Mouse (Mus musculus) Muller cell, postnatal 12 days (primary cell): Measurements from ENCODE around the gene Ulk4.
A peak's percentile ranks its signal among the peaks of the same experiment; 100 is the strongest.
"Not testable (repeated sequence)": the region's sequence is repeated elsewhere in the genome, so short reads cannot be mapped to it uniquely, and the experiment has no call there.

Source experiments
- DNase-seq: peaks from one replicate; pipeline ENCODE4 v3.0.0-alpha.2; 2015; ENCODE audit errors: inconsistent ontology term

Gene Ulk4

GRCm38 (mm10) chr9:121064606-121065355 lies 212.2 kb downstream of the Ulk4 start:
- DNase-seq, result no peak

- no peak for DNase-seq
These were observed 214.3 kb downstream of the Ulk4 start for GRCm38 (mm10) chr9:121062671-121063070.

- peak; percentile 60 for DNase-seq
These were observed 215.0 kb downstream of the Ulk4 start for GRCm38 (mm10) chr9:121061820-121062623.

GRCm38 (mm10) chr9:121060331-121060730 lies 216.7 kb downstream of the Ulk4 start:
- DNase-seq, result no peak

GRCm38 (mm10) chr9:121059286-121059685 lies 217.7 kb downstream of the Ulk4 start:
- no peak for DNase-seq

- no peak for DNase-seq
These were observed 218.5 kb downstream of the Ulk4 start for GRCm38 (mm10) chr9:121058538-121058937.

GRCm38 (mm10) chr9:121058116-121058515 lies 218.9 kb downstream of the Ulk4 start:
- DNase-seq, result peak; percentile 57

GRCm38 (mm10) chr9:121057401-121057800 lies 219.6 kb downstream of the Ulk4 start:
- no peak for DNase-seq

GRCm38 (mm10) chr9:121056526-121056925 lies 220.5 kb downstream of the Ulk4 start:
- DNase-seq, result no peak

- DNase-seq, result no peak
These were observed 221.0 kb downstream of the Ulk4 start for GRCm38 (mm10) chr9:121056036-121056435.

GRCm38 (mm10) chr9:121045657-121046056 lies 231.3 kb downstream of the Ulk4 start:
- DNase-seq, result not testable (repeated sequence)

GRCm38 (mm10) chr9:121044471-121045206 lies 232.4 kb downstream of the Ulk4 start:
- no peak for DNase-seq

- no peak for DNase-seq
These were observed 234.0 kb downstream of the Ulk4 start for GRCm38 (mm10) chr9:121043021-121043420.

- DNase-seq, result no peak
These were observed 238.6 kb downstream of the Ulk4 start for GRCm38 (mm10) chr9:121038396-121038795.

GRCm38 (mm10) chr9:121037975-121038374 lies 239.0 kb downstream of the Ulk4 start:
- DNase-seq, result no peak

- no peak for DNase-seq
These were observed 241.7 kb downstream of the Ulk4 start for GRCm38 (mm10) chr9:121035296-121035695.

- DNase-seq, result no peak
These were observed 243.4 kb downstream of the Ulk4 start for GRCm38 (mm10) chr9:121033596-121033995.

GRCm38 (mm10) chr9:121032322-121032964 lies 244.6 kb downstream of the Ulk4 start:
- no peak for DNase-seq

- no peak for DNase-seq
These were observed 246.0 kb downstream of the Ulk4 start for GRCm38 (mm10) chr9:121030949-121031348.

- DNase-seq, result no peak
These were observed 247.2 kb downstream of the Ulk4 start for GRCm38 (mm10) chr9:121029786-121030185.

GRCm38 (mm10) chr9:121023526-121024264 lies 253.3 kb downstream of the Ulk4 start:
- no peak for DNase-seq
